Mouse (Mus musculus): ENCODE results near the gene Chd4.

GRCm38 (mm10) chr6:125097951-125098350 is 2.2 kb downstream of the Chd4 start:
- TF ChIP-seq CTCF (IDR thresholded peaks at IDR 0.05; ENCODE audit: control insufficient read depth, insufficient read depth, insufficient read length) (no peak), USF1 (IDR thresholded peaks at IDR 0.05; ENCODE audit: low read depth) (no peak), MAX (IDR thresholded peaks at IDR 0.05) (no peak), MYOD1 (IDR thresholded peaks at IDR 0.05; ENCODE audit: control insufficient read depth, insufficient read length, low read depth) (no peak)

All from C2C12 (cell line).